Mouse (Mus musculus): ENCODE results near the gene Gm49393. TPM values are rescaled to one million over a fixed set of nuclear protein-coding genes. Genes with fewer than 3 reads are reported as not detected.

The Gm49393 gene
- polyA plus RNA-seq, 1 experiment from 2014 or later = not detected

Other genes with a start within 250 kb of the Gm49393 start
- gene BC051665, start 149.2 kb downstream of the Gm49393 start, polyA plus RNA-seq (2016; fragmentation: Nextera tagmentation; extraction: Ambion mirVana) = not detected in 2 replicates
- not detected in 2 replicates for gene Ctsll3, start 132.7 kb downstream of the Gm49393 start, polyA plus RNA-seq (2016; fragmentation: Nextera tagmentation; extraction: Ambion mirVana)
- not detected in 2 replicates for gene 4930486L24Rik, start 71.1 kb downstream of the Gm49393 start, polyA plus RNA-seq (2016; fragmentation: Nextera tagmentation; extraction: Ambion mirVana)
- gene Gm49392, start 38.7 kb downstream of the Gm49393 start, polyA plus RNA-seq (2016; fragmentation: Nextera tagmentation; extraction: Ambion mirVana) = 0.14 TPM in 1 of 2 replicates, not detected in the other
- gene Ctla2b, start 38.1 kb downstream of the Gm49393 start, polyA plus RNA-seq (2016; fragmentation: Nextera tagmentation; extraction: Ambion mirVana) = 1.9 and 2.2 TPM in 2 replicates
- not detected in 2 replicates for gene Tpbpb, start 30.7 kb downstream of the Gm49393 start, polyA plus RNA-seq (2016; fragmentation: Nextera tagmentation; extraction: Ambion mirVana)
- gene Gm49391, start 981 bp upstream of the Gm49393 start, polyA plus RNA-seq (2016; fragmentation: Nextera tagmentation; extraction: Ambion mirVana) = 1.5 and 1.6 TPM in 2 replicates
- gene Ctla2a, start 1.0 kb upstream of the Gm49393 start, polyA plus RNA-seq (2016; fragmentation: Nextera tagmentation; extraction: Ambion mirVana) = 13.1 and 16.5 TPM in 2 replicates
- not detected in 2 replicates for gene Tpbpa, start 6.4 kb upstream of the Gm49393 start, polyA plus RNA-seq (2016; fragmentation: Nextera tagmentation; extraction: Ambion mirVana)
- not detected in 2 replicates for gene Ctsj, start 70.4 kb upstream of the Gm49393 start, polyA plus RNA-seq (2016; fragmentation: Nextera tagmentation; extraction: Ambion mirVana)
- not detected in 2 replicates for gene Ctsq, start 105.0 kb upstream of the Gm49393 start, polyA plus RNA-seq (2016; fragmentation: Nextera tagmentation; extraction: Ambion mirVana)
- gene Ctsr, start 228.7 kb upstream of the Gm49393 start, polyA plus RNA-seq (2016; fragmentation: Nextera tagmentation; extraction: Ambion mirVana) = not detected in 2 replicates